Mouse (Mus musculus) midbrain, embryonic 15.5 days (tissue): ENCODE measurements around the gene Ranbp10. TPM values are rescaled to one million over a fixed set of nuclear protein-coding genes. Genes with fewer than 3 reads are reported as not detected.
"Not testable (repeated sequence)": the region's sequence is repeated elsewhere in the genome, so short reads cannot be mapped to it uniquely, and the experiment has no call there.

Experiments used
- ATAC-seq: fragments of 200-750 bp; cut with Nextera tagmentation; replicated peaks from 2 replicates; pipeline ENCODE4 v1.8.0; 2017; ENCODE audit warnings: moderate TSS enrichment
- H3K27ac ChIP-seq: fragments of 300-500 bp; sonication (generic); 2 replicates; pipeline ENCODE4 v1.5.1; 2015; ENCODE audit warnings: mild to moderate bottlenecking, inconsistent platforms
- H3K27me3 ChIP-seq: fragments of 300-500 bp; sonication (generic); replicated peaks from 2 replicates; pipeline ENCODE4 v1.6.1; 2015; ENCODE audit warnings: inconsistent platforms
- H3K36me3 ChIP-seq: fragments of 300-500 bp; sonication (generic); replicated peaks from 2 replicates; pipeline ENCODE4 v1.6.1; 2015; ENCODE audit warnings: inconsistent platforms
- H3K4me1 ChIP-seq: fragments of 300-500 bp; sonication (generic); 2 replicates; pipeline ENCODE4 v1.6.1; 2015; ENCODE audit warnings: inconsistent platforms
- H3K4me2 ChIP-seq: fragments of 300-500 bp; sonication (generic); 2 replicates; pipeline ENCODE4 v1.6.1; 2015; ENCODE audit warnings: inconsistent platforms, mild to moderate bottlenecking, moderate library complexity
- H3K4me3 ChIP-seq: fragments of 300-500 bp; sonication (generic); 2 replicates; pipeline ENCODE4 v1.5.1; 2015; ENCODE audit warnings: mild to moderate bottlenecking, inconsistent platforms
- H3K9ac ChIP-seq: fragments of 300-500 bp; sonication (generic); 2 replicates; pipeline ENCODE4 v1.6.1; 2015; ENCODE audit warnings: mild to moderate bottlenecking, inconsistent platforms
- H3K9me3 ChIP-seq: fragments of 300-500 bp; sonication (generic); 2 replicates; pipeline ENCODE4 v1.6.1; 2016; ENCODE audit warnings: inconsistent platforms
- WGBS: fragments of 180-500 bp; shearing (Covaris S2); methylation state at CpG from one replicate; pipeline ENCODE4 v1.1.7; 2015; ENCODE audit warnings: mixed read lengths; 5-methylcytosine and 5-hydroxymethylcytosine counted together
- polyA plus RNA-seq: library from polyadenylated mRNA; unstranded; fragments of >200 nt; fragmentation: Nextera tagmentation; extraction: Ambion mirVana; gene quantifications from 2 replicates; pipeline ENCODE4 v1.2.1, GENCODE M21; 2015

The Ranbp10 gene
- polyA plus RNA-seq, 1 experiment from 2014 or later: 13.6 TPM

GRCm38 (mm10) chr8:105854303-105854702, 27.2 kb upstream of the Ranbp10 start:
- Histone ChIP-seq H3K4me1 (peaks cover 47% of the 10 kb centered on the region), H3K9me3 (no peaks in the 10 kb centered on the region), H3K4me3 (peak overlapping the region; percentile 90), H3K27me3 (no peaks in the 10 kb centered on the region), H3K27ac (peak overlapping the region; percentile 87; the same call in 1 of the 2 replicates), H3K9ac (peak overlapping the region; percentile 21; the same call in 1 of the 2 replicates), H3K4me2 (peak overlapping the region; percentile 81), H3K36me3 (no peaks in the 10 kb centered on the region)
- no peak; the same call in 1 of the 2 replicates for ATAC-seq
- WGBS: 22% methylated on average over 8 of the region's 8 CpGs

- WGBS: 96% methylated on average over 3 of the region's 3 CpGs
- Histone ChIP-seq H3K9me3 (no peaks in the 10 kb centered on the region), H3K4me1 (peaks cover 37% of the 10 kb centered on the region), H3K27ac (no peak within 1 kb of the TSS), H3K36me3 (peaks cover 6% of the 10 kb centered on the region; the same call in 1 of the 2 replicates), H3K27me3 (no peaks in the 10 kb centered on the region), H3K4me3 (peak within 1 kb of the TSS; percentile 70), H3K9ac (no peak within 1 kb of the TSS), H3K4me2 (peak within 1 kb of the TSS; percentile 76; the same call in 1 of the 2 replicates)
- ATAC-seq: no peak
Measured at GRCm38 (mm10) chr8:105853178-105853577, 26.0 kb upstream of the Ranbp10 start, which contains the start of gene Cenpt. Gene Cenpt, minus strand, starts transcription at chr8:105853278.

- ATAC-seq: no peak
- Histone ChIP-seq H3K4me3 (peak overlapping the region; percentile 70), H3K36me3 (peaks cover 10% of the 10 kb centered on the region), H3K4me2 (peak overlapping the region; percentile 76; the same call in 1 of the 2 replicates), H3K9me3 (no peaks in the 10 kb centered on the region), H3K27ac (0 out of 2 replicates have a peak overlapping the region, but pooled peaks have one; percentile 84), H3K4me1 (peaks cover 27% of the 10 kb centered on the region), H3K9ac (no peak overlapping the region), H3K27me3 (no peaks in the 10 kb centered on the region)
- WGBS: 80% methylated on average over 12 of the region's 12 CpGs
Measured at GRCm38 (mm10) chr8:105852146-105852729, 25.1 kb upstream of the Ranbp10 start.

GRCm38 (mm10) chr8:105851651-105852143, 24.5 kb upstream of the Ranbp10 start:
- Histone ChIP-seq H3K4me2 (peak overlapping the region; percentile 76), H3K4me3 (peak overlapping the region; percentile 70), H3K4me1 (peaks cover 22% of the 10 kb centered on the region), H3K9me3 (no peaks in the 10 kb centered on the region), H3K9ac (peak overlapping the region; percentile 66), H3K36me3 (peaks cover 16% of the 10 kb centered on the region), H3K27ac (peak overlapping the region; percentile 84), H3K27me3 (no peaks in the 10 kb centered on the region)
- under 1% methylated on average over 34 of the region's 34 CpGs for WGBS
- ATAC-seq: peak; percentile 82

GRCm38 (mm10) chr8:105850611-105851010, 23.5 kb upstream of the Ranbp10 start:
- H3K27me3 ChIP-seq: no peaks in the 10 kb centered on the region
- peak overlapping the region; percentile 37 for H3K4me2 ChIP-seq
- no peak overlapping the region for H3K27ac ChIP-seq
- H3K9me3 ChIP-seq: no peaks in the 10 kb centered on the region
- H3K4me1 ChIP-seq: peaks cover 11% of the 10 kb centered on the region
- 72% methylated on average over 7 of the region's 7 CpGs for WGBS
- no peak overlapping the region for H3K9ac ChIP-seq
- H3K36me3 ChIP-seq: peaks cover 23% of the 10 kb centered on the region
- H3K4me3 ChIP-seq: peak overlapping the region; percentile 18; the same call in 1 of the 2 replicates
- ATAC-seq: no peak

- ATAC-seq: no peak
Measured at GRCm38 (mm10) chr8:105850014-105850413, 22.9 kb upstream of the Ranbp10 start.

GRCm38 (mm10) chr8:105846678-105847077, 19.5 kb upstream of the Ranbp10 start:
- Histone ChIP-seq H3K4me3 (no peak overlapping the region), H3K36me3 (peaks cover 43% of the 10 kb centered on the region), H3K27ac (no peak overlapping the region), H3K27me3 (no peaks in the 10 kb centered on the region), H3K4me1 (peaks cover 7% of the 10 kb centered on the region), H3K9me3 (no peaks in the 10 kb centered on the region), H3K4me2 (no peak overlapping the region), H3K9ac (no peak overlapping the region)
- 93% methylated on average over 11 of the region's 11 CpGs for WGBS
- ATAC-seq: no peak

More at GRCm38 (mm10) chr8:105850014-105850413, 22.9 kb upstream of the Ranbp10 start:
- Histone ChIP-seq H3K27me3 (no peaks in the 10 kb centered on the region), H3K36me3 (peaks cover 27% of the 10 kb centered on the region), H3K9ac (no peak overlapping the region), H3K4me3 (no peak overlapping the region), H3K27ac (no peak overlapping the region), H3K4me2 (no peak overlapping the region), H3K4me1 (peaks cover 10% of the 10 kb centered on the region), H3K9me3 (no peaks in the 10 kb centered on the region)
- 83% methylated on average over 4 of the region's 4 CpGs for WGBS

- peaks cover 8% of the 10 kb centered on the region for H3K36me3 ChIP-seq
- no peaks in the 10 kb centered on the region for H3K4me1 ChIP-seq
- WGBS: 90% methylated on average over 5 of the region's 5 CpGs
- no peak for ATAC-seq
- H3K27me3 ChIP-seq: no peaks in the 10 kb centered on the region
- H3K4me3 ChIP-seq: no peak overlapping the region
- no peak overlapping the region for H3K27ac ChIP-seq
- H3K9me3 ChIP-seq: no peaks in the 10 kb centered on the region
- H3K4me2 ChIP-seq: no peak overlapping the region
- no peak overlapping the region for H3K9ac ChIP-seq
Measured at GRCm38 (mm10) chr8:105839209-105839608, 12.1 kb upstream of the Ranbp10 start.

- Histone ChIP-seq H3K9me3 (no peaks in the 10 kb centered on the region), H3K27me3 (no peaks in the 10 kb centered on the region), H3K4me2 (no peak overlapping the region), H3K27ac (no peak overlapping the region), H3K36me3 (no peaks in the 10 kb centered on the region), H3K4me1 (no peaks in the 10 kb centered on the region), H3K9ac (no peak overlapping the region), H3K4me3 (no peak overlapping the region)
- no peak for ATAC-seq
- 77% methylated on average over 6 of the region's 6 CpGs for WGBS
Measured at GRCm38 (mm10) chr8:105836991-105837390, 9.8 kb upstream of the Ranbp10 start.

GRCm38 (mm10) chr8:105835318-105835717, 8.2 kb upstream of the Ranbp10 start:
- no peak for ATAC-seq
- H3K9ac ChIP-seq: no peak overlapping the region
- WGBS: 33% methylated on average over 11 of the region's 11 CpGs
- no peaks in the 10 kb centered on the region for H3K27me3 ChIP-seq
- no peak overlapping the region for H3K4me2 ChIP-seq
- no peaks in the 10 kb centered on the region for H3K4me1 ChIP-seq
- no peaks in the 10 kb centered on the region for H3K36me3 ChIP-seq
- no peak overlapping the region for H3K27ac ChIP-seq
- H3K4me3 ChIP-seq: no peak overlapping the region
- H3K9me3 ChIP-seq: no peaks in the 10 kb centered on the region

- H3K4me2 ChIP-seq, ATAC-seq, H3K27me3 ChIP-seq, H3K4me1 ChIP-seq, H3K36me3 ChIP-seq, H3K9me3 ChIP-seq, H3K9ac ChIP-seq, H3K4me3 ChIP-seq, H3K27ac ChIP-seq: not testable (repeated sequence)
- WGBS: 87% methylated on average over 2 of the region's 2 CpGs
Measured at GRCm38 (mm10) chr8:105833740-105834139, 6.6 kb upstream of the Ranbp10 start.

GRCm38 (mm10) chr8:105826379-105826778, 771 bp downstream of the Ranbp10 start:
- peaks cover 13% of the 10 kb centered on the region; the same call in 1 of the 2 replicates for H3K36me3 ChIP-seq
- no peak for ATAC-seq
- H3K4me2 ChIP-seq: peak overlapping the region; percentile 71
- no peaks in the 10 kb centered on the region for H3K27me3 ChIP-seq
- peak overlapping the region; percentile 88 for H3K4me3 ChIP-seq
- H3K9ac ChIP-seq: peak overlapping the region; percentile 90
- no peaks in the 10 kb centered on the region for H3K9me3 ChIP-seq
- 18% methylated on average over 4 of the region's 4 CpGs for WGBS
- peaks cover 17% of the 10 kb centered on the region for H3K4me1 ChIP-seq
- peak overlapping the region; percentile 73 for H3K27ac ChIP-seq
